Mouse (Mus musculus): Measurements from ENCODE around the gene Kif14. TPM values are rescaled to one million over a fixed set of nuclear protein-coding genes. Genes with fewer than 3 reads are reported as not detected.
"Not testable (repeated sequence)": the region's sequence is repeated elsewhere in the genome, so short reads cannot be mapped to it uniquely, and the experiment has no call there.

Gene Kif14
- total and polyA plus RNA-seq, 3 experiments = 0.03 to 0.52 (median 0.28) TPM

GRCm38 (mm10) chr1:136491681-136492080, 25.5 kb downstream of the Kif14 start:
- no peak for DNase-seq

DNA sequence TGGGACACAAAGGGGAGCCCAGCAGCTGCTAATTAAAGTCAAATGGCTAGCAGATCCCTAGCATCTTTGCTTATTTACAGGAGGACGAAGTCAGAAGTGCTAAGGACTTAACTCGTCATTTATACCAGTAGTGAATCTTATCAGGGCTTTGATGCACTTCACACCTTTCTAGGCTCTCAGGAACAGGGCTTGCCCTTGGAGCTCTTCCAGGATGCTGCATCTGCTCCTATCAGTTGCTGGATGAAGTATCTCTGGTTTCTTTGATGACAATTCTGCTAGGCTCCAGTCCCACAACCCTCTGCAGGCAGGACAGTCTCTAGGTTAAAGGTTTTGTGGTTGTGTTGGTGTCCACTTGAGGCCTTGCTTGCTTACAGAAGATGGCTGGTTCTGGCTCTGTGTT, 26.1 kb downstream of the Kif14 start:
- no peak for DNase-seq

- DNase-seq = no peak
Measured at GRCm38 (mm10) chr1:136499317-136499716, 33.2 kb downstream of the Kif14 start.

GRCm38 (mm10) chr1:136502936-136503335, 36.8 kb downstream of the Kif14 start:
- DNase-seq = no peak

DNA sequence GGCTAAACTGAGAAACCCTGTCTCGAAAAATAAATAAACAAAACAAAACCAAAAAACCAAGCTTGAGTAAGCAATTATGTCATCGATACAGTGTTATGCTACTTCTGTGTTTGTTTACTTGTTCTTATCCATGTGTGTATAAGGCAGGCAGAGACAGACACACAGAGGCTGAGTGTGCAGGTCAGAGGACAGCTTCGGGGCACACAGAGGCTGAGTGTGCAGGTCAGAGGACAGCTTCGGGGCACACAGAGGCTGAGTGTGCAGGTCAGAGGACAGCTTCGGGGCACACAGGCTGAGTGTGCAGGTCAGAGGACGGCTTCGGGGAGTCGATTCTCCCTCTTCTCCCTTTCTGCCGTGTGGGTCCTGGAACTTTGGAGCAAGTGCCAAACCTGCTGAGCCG, 40.1 kb downstream of the Kif14 start:
- not testable (repeated sequence) for DNase-seq

- peak; percentile 10 for DNase-seq
Measured at GRCm38 (mm10) chr1:136512317-136512716, 46.2 kb downstream of the Kif14 start.

- DNase-seq = peak; percentile 73
Measured at GRCm38 (mm10) chr1:136513181-136513580, 47.0 kb downstream of the Kif14 start.

- DNase-seq = no peak
Measured at GRCm38 (mm10) chr1:136518699-136519356, 52.7 kb downstream of the Kif14 start.

GRCm38 (mm10) chr1:136521363-136521937, 55.3 kb downstream of the Kif14 start:
- peak; percentile 41 for DNase-seq

- peak; percentile 58 for DNase-seq
Measured at GRCm38 (mm10) chr1:136524917-136525316, 58.8 kb downstream of the Kif14 start.

DNA sequence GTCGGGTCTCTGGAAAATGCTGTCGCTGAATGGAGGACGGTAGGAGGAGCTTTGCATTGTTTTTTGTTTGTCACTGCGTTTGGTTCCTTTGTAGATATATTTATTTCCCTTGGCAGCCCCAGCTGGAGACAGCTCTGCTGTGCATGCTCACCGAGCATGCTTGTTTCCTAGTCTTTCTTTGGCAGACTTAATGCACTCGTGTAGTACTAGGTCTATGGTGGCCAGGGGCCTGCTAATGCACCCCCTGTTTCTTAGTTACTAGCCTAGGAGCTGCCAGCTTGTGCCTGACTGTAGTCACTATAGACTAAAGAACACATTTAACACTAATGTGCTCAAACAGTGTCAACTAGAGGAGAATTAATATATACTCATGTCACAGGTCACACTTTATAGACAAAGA, 59.7 kb downstream of the Kif14 start:
- no peak for DNase-seq

- no peak for DNase-seq
Measured at GRCm38 (mm10) chr1:136527163-136527562, 61.0 kb downstream of the Kif14 start.

GRCm38 (mm10) chr1:136532556-136532955, 66.4 kb downstream of the Kif14 start:
- DNase-seq = no peak

GRCm38 (mm10) chr1:136536947-136537346, 70.8 kb downstream of the Kif14 start:
- DNase-seq = no peak

DNA sequence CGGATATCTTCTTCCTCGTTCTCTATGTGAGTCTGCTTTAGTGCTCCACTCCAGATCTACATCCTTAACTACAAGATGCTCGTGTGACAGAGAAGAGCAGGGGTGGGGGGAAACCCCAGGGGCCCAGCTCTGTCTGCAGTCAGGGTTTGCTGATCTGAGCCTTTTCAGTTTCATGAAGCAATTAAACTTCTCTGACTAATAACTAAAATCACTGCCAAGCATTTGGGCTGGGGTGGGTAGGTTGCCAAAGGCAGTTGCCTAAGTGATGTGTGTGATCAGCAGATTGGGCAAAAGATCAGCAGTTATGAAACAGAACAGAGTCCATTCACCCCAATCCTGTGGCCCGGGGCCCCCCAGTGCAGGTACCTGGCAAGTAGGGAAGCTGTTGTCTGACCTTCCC, 72.1 kb downstream of the Kif14 start:
- DNase-seq = peak; percentile 79

DNA sequence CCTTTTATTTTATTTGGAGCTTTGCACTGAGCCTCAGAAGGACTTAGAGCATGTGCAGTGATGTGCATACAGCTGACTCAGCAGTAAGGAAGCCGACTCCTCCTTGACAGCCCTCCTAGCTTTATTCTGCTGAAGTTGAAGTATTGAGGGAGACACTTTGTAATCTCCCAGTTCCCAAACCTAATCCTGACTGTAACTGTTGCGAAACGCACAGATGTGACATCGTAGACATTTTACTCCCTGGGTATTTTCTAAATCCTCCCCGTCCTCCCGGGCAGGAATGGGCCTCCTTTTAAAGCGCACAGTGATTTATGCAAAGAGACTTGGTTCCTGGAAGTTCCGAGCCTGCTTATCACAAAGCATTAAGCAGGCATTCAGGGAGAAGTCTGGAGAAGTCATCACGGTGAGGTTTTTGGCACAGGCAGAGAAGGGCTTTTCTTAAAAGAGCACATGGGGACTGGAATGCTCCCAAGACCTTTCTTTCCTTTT, 74.3 kb downstream of the Kif14 start:
- peak; percentile 19 for DNase-seq

GRCm38 (mm10) chr1:136541618-136542376, 75.7 kb downstream of the Kif14 start:
- peak; percentile 41 for DNase-seq

GRCm38 (mm10) chr1:136543920-136544319, 77.8 kb downstream of the Kif14 start:
- DNase-seq = no peak

- DNase-seq = peak; percentile 68
Measured at GRCm38 (mm10) chr1:136547068-136547467, 80.9 kb downstream of the Kif14 start.

DNA sequence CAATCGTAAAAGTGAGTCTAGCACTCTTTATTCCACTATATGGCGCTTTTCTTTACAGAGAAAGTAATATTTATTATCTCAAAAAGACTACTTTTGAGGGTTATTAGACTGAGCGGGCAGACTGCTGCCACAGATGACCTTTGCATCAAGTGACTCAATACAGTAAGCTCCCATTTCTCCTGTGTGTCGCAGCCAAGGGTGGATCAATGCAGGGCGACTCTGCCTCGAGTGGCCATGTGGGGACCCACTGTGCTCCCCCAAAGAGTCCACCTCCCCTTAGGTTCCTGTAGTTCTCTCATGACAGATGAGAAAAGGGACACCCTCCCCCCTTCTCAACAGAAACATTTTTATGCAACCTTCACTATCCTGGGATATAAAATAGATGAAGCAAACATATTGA, 84.1 kb downstream of the Kif14 start:
- no peak for DNase-seq

- DNase-seq = peak; percentile 73
Measured at GRCm38 (mm10) chr1:136550851-136551540, 84.9 kb downstream of the Kif14 start.

GRCm38 (mm10) chr1:136554686-136555085, 88.5 kb downstream of the Kif14 start:
- DNase-seq = no peak
